Comparison of ENCODE assay signal across 8 mouse cellular contexts in genomic region chr11:75259996-75260561, GRCm38 (mm10).
DNase-seq lines count a peak whose midpoint lies in the region; ATAC-seq lines count a peak whose summit lies in the region.

No protein-coding gene starts in this region.

- 58% methylated on average over 10 of the region's 10 CpGs for WGBS in limb, embryonic 15.5 days

- no peak overlapping the region for H3K9ac ChIP-seq in limb, embryonic 15.5 days

- H3K4me2 ChIP-seq in limb, embryonic 15.5 days = no peak overlapping the region

- no peaks in the 10 kb centered on the region for H3K9me3 ChIP-seq in limb, embryonic 15.5 days

- peak; percentile 59; the same call in 1 of the 2 replicates for ATAC-seq in limb, embryonic 15.5 days (ENCODE audit: insufficient number of reproducible peaks, low FRiP score, low TSS enrichment, low read depth)
- no peak for ATAC-seq in monocyte, adult 5-6 weeks (replicated peaks; ENCODE audit: insufficient number of reproducible peaks, low FRiP score, low TSS enrichment, poor library complexity, severe bottlenecking)
- ATAC-seq in megakaryocyte, adult 5-6 weeks (ENCODE audit: poor library complexity, severe bottlenecking) = no peak

- H3K4me3 ChIP-seq in limb, embryonic 15.5 days = no peak overlapping the region

- H3K27ac ChIP-seq in limb, embryonic 15.5 days = no peak overlapping the region

- no peaks in the 10 kb centered on the region for H3K27me3 ChIP-seq in limb, embryonic 15.5 days

- no peaks in the 10 kb centered on the region for H3K36me3 ChIP-seq in limb, embryonic 15.5 days

- DNase-seq in cerebellum, adult 11-12 months = peak; percentile 71
- DNase-seq in cerebellum, postnatal 36 days = no peak
- peak; percentile 60 for DNase-seq in ovary, adult 18-20 months (ENCODE audit: low spot score)
- no peak for DNase-seq in ovary, postnatal 10 days (ENCODE audit: low spot score)
- DNase-seq in gastrocnemius, postnatal 4 days (ENCODE audit: low spot score in 2 of 2) = peak; percentile 49 to 66

- H3K4me1 ChIP-seq in limb, embryonic 15.5 days = peaks cover 21% of the 10 kb centered on the region

Comparison
In these comparisons a context has a peak if more than half of its experiments do, and no peak if none do; other contexts are left out.
1. DNase-seq: peak in cerebellum, adult 11-12 months (single experiment), ovary, adult 18-20 months (single experiment) and gastrocnemius, postnatal 4 days (2 of 2); none in cerebellum, postnatal 36 days (0 of 2) and ovary, postnatal 10 days (single experiment).